Mouse (Mus musculus) heart, postnatal 0 days (tissue): ENCODE measurements at regions not wholly inside any gene's neighbourhood (a gene's known extent, or its start where the extent isn't known, plus 50 kb on each side); places are given as distances from the start of the nearest gene placed in this dataset.

Experiments used
- CTCF ChIP-seq: IDR thresholded peaks from 2 replicates; pipeline ENCODE4 v1.5.1; 2016; ENCODE audit warnings: antibody characterized with exemption, control low read depth, low read depth
- EP300 ChIP-seq: IDR thresholded peaks from 2 replicates; pipeline ENCODE4 v1.6.1; 2016; ENCODE audit warnings: antibody characterized with exemption, low read depth

GRCm38 (mm10) chr17:88341141-88341540, 99.4 kb upstream of the Foxn2 start:
- TF ChIP-seq CTCF (no peak), EP300 (no peak)
